ENCODE assay signal across 10 mouse cellular contexts in the genomic region with DNA sequence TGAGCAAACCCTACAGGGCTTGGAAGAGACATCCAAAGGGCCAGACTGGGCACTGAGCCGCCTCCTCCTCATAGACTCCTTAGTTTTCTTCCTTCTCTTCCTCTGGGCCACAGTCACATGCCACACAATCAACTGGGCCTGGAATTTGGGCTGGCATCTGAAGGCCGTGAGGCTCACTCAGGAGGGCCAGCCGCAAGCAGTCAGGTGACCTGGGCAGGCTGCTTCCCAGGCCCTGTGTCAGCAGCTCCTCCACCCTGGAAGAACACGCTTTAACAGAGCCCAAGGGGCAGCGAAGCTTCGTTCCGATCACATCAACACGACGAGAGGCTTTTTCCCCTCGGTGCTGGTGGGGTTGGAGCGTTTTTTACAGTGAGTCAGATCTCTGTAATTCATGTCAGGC. TPM values are rescaled to one million over a fixed set of nuclear protein-coding genes. Genes with fewer than 3 reads are reported as not detected.
A peak's percentile ranks its signal among the peaks of the same experiment; 100 is the strongest.
DNase-seq lines count a peak whose midpoint lies in the region; ATAC-seq lines count a peak whose summit lies in the region.
"Had no signal": no experiment of that assay in that cellular context is flagged by ENCODE, and none has a peak within 500 bp of the region (broad histone marks: within the 10 kb centered on the region; RNA-seq: fewer than 3 reads in every experiment).

No protein-coding gene starts in this region.

- H3K36me3 ChIP-seq in hindbrain, embryonic 10.5 days: peaks cover 15% of the 10 kb centered on the region; the same call in 1 of the 2 replicates
- H3K36me3 ChIP-seq in hindbrain, embryonic 14.5 days (replicated peaks; ENCODE audit: control insufficient read depth, insufficient read depth): no peaks in the 10 kb centered on the region
- no peaks in the 10 kb centered on the region for H3K36me3 ChIP-seq in macrophage (ENCODE audit: inconsistent target)
- H3K36me3 ChIP-seq: embryonic facial prominence, embryonic 15.5 days; stomach, embryonic 15.5 days had no signal

- H3K4me1 ChIP-seq in hindbrain, embryonic 10.5 days (replicated peaks): peaks cover 76% of the 10 kb centered on the region
- H3K4me1 ChIP-seq in hindbrain, embryonic 14.5 days (replicated peaks; ENCODE audit: control insufficient read depth, insufficient read depth, low read length): peaks cover 23% of the 10 kb centered on the region

- H3K79me2 ChIP-seq in macrophage (ENCODE audit: inconsistent target): peaks cover 100% of the 10 kb centered on the region

- peak; percentile 9 for DNase-seq in CD4-positive, CD25-positive, alpha-beta regulatory T cell, adult 2 months (ENCODE audit: low read depth, low spot score)
- no peak for DNase-seq in hindbrain, embryonic 10.5 days (ENCODE audit: low spot score)
- no peak for DNase-seq in hindbrain, embryonic 14.5 days (ENCODE audit: low spot score)
- peak; percentile 4 for DNase-seq in right cerebral cortex, postnatal 25 days
- no peak for DNase-seq in right cerebral cortex, adult 18-20 months
- DNase-seq in gastrocnemius, adult 8-10 months (ENCODE audit: low spot score in 2 of 2): no peak

- no peaks in the 10 kb centered on the region for H3K9me3 ChIP-seq in hindbrain, embryonic 10.5 days
- no peaks in the 10 kb centered on the region for H3K9me3 ChIP-seq in hindbrain, embryonic 14.5 days (ENCODE audit: control insufficient read depth, low read length)
- H3K9me3 ChIP-seq: embryonic facial prominence, embryonic 15.5 days; stomach, embryonic 15.5 days had no signal

- H3K9ac ChIP-seq in hindbrain, embryonic 14.5 days: no peak overlapping the region
- H3K9ac ChIP-seq: embryonic facial prominence, embryonic 15.5 days; stomach, embryonic 15.5 days had no signal

- no peak for ATAC-seq in CD4-positive, CD25-positive, alpha-beta regulatory T cell, adult 4 months
- ATAC-seq in hindbrain, embryonic 14.5 days (ENCODE audit: low FRiP score): no peak

- H3K27ac ChIP-seq in hindbrain, embryonic 10.5 days: peak overlapping the region; percentile 56; the same call in 1 of the 2 replicates
- H3K27ac ChIP-seq in hindbrain, embryonic 14.5 days: no peak overlapping the region
- peak overlapping the region; percentile 75 for H3K27ac ChIP-seq in macrophage
- H3K27ac ChIP-seq: embryonic facial prominence, embryonic 15.5 days; stomach, embryonic 15.5 days had no signal

- H3K4me2 ChIP-seq in hindbrain, embryonic 14.5 days (replicated peaks): no peak overlapping the region
- H3K4me2 ChIP-seq: embryonic facial prominence, embryonic 15.5 days; stomach, embryonic 15.5 days had no signal

- no peak overlapping the region for H3K4me3 ChIP-seq in hindbrain, embryonic 10.5 days
- no peak overlapping the region for H3K4me3 ChIP-seq in hindbrain, embryonic 14.5 days (replicated peaks; ENCODE audit: low read length)
- H3K4me3 ChIP-seq in macrophage (ENCODE audit: inconsistent target): no peak overlapping the region
- H3K4me3 ChIP-seq: embryonic facial prominence, embryonic 15.5 days; stomach, embryonic 15.5 days had no signal

- whole genome bisulfite sequencing in hindbrain, embryonic 10.5 days: 89% methylated on average over 11 of the region's 11 CpGs
- WGBS in hindbrain, embryonic 14.5 days: 83% methylated on average over 11 of the region's 11 CpGs
- WGBS in macrophage (ENCODE audit: missing documents): 94% methylated on average over 11 of the region's 11 CpGs

- H3K27me3 ChIP-seq in hindbrain, embryonic 10.5 days (ENCODE audit: insufficient read depth, poor library complexity, severe bottlenecking): no peaks in the 10 kb centered on the region
- H3K27me3 ChIP-seq in hindbrain, embryonic 14.5 days (ENCODE audit: control insufficient read depth, insufficient read depth, low read length): no peaks in the 10 kb centered on the region
- H3K27me3 ChIP-seq: embryonic facial prominence, embryonic 15.5 days; stomach, embryonic 15.5 days had no signal

RNA-seq across cellular contexts. Expression of gene Fam53b, which starts 11.0 kb away (rescaled TPM):
- 100 to 1,000 TPM in 1 of 2 experiments, 10 to 100 TPM in 1; 73.4 to 102 TPM for polyA plus RNA-seq in CD4-positive, CD25-positive, alpha-beta regulatory T cell, adult 4 months (2017; shearing (Covaris generic))
- 25.5 and 27.7 TPM in 2 replicates for polyA plus RNA-seq in hindbrain, embryonic 10.5 days (2016; fragmentation: Nextera tagmentation; extraction: Ambion mirVana)
- 13.3 and 16.6 TPM in 2 replicates for polyA plus RNA-seq in hindbrain, embryonic 14.5 days (2014; fragmentation: Nextera tagmentation; extraction: Ambion mirVana)
- 100 to 1,000 TPM in 13 of 26 experiments, 10 to 100 TPM in 13; 24.2 to 164 (median 103) TPM for total RNA-seq in macrophage (2018; cell fraction: chromatin; rRNA removed)
- 10 to 100 TPM; 11.4 to 67.0 (median 51.9) TPM for total RNA-seq in macrophage (2018; cell fraction: cytosol; rRNA removed)
- 100 to 1,000 TPM in 8 of 26 experiments, 10 to 100 TPM in 18; 21.6 to 149 (median 81.0) TPM for total RNA-seq in macrophage (2018; cell fraction: nucleus; rRNA removed)
- polyA plus RNA-seq in macrophage (2018): 28.5 to 45.3 TPM (median 29.8 TPM) in 3 replicates
- 10 to 100 TPM; 17.4 to 31.8 (median 21.1) TPM for total RNA-seq in gastrocnemius, adult 8-10 months (2022)

RNA-seq across cellular contexts. Expression of gene Eef1akmt2, which starts 49.8 kb away (rescaled TPM):
- 10 to 100 TPM; 55.3 to 58.5 TPM for polyA plus RNA-seq in CD4-positive, CD25-positive, alpha-beta regulatory T cell, adult 4 months (2017; shearing (Covaris generic))
- polyA plus RNA-seq in hindbrain, embryonic 10.5 days (2016; fragmentation: Nextera tagmentation; extraction: Ambion mirVana): 76.6 and 80.1 TPM in 2 replicates
- 85.1 and 86.7 TPM in 2 replicates for polyA plus RNA-seq in hindbrain, embryonic 14.5 days (2014; fragmentation: Nextera tagmentation; extraction: Ambion mirVana)
- total RNA-seq in macrophage (2018; cell fraction: chromatin; rRNA removed): 10 to 100 TPM; 16.6 to 67.7 (median 39.8) TPM
- 10 to 100 TPM in 25 of 26 experiments, 1 to 10 TPM in 1; 9.6 to 21.4 (median 15.7) TPM for total RNA-seq in macrophage (2018; cell fraction: cytosol; rRNA removed)
- total RNA-seq in macrophage (2018; cell fraction: nucleus; rRNA removed): 10 to 100 TPM; 12.7 to 46.5 (median 25.2) TPM
- 15.2 to 18.8 TPM (median 17.1 TPM) in 3 replicates for polyA plus RNA-seq in macrophage (2018)
- total RNA-seq in gastrocnemius, adult 8-10 months (2022): 1 to 10 TPM; 4.6 to 9.0 (median 5.9) TPM

RNA-seq across cellular contexts. Expression of gene Abraxas2, which starts 56.3 kb away (rescaled TPM):
- 10 to 100 TPM; 35.2 to 37.9 TPM for polyA plus RNA-seq in CD4-positive, CD25-positive, alpha-beta regulatory T cell, adult 4 months (2017; shearing (Covaris generic))
- polyA plus RNA-seq in hindbrain, embryonic 10.5 days (2016; fragmentation: Nextera tagmentation; extraction: Ambion mirVana): 30.7 and 35.5 TPM in 2 replicates
- polyA plus RNA-seq in hindbrain, embryonic 14.5 days (2014; fragmentation: Nextera tagmentation; extraction: Ambion mirVana): 36.4 and 44.9 TPM in 2 replicates
- 100 to 1,000 TPM in 6 of 26 experiments, 10 to 100 TPM in 20; 38.2 to 126 (median 79.0) TPM for total RNA-seq in macrophage (2018; cell fraction: chromatin; rRNA removed)
- total RNA-seq in macrophage (2018; cell fraction: cytosol; rRNA removed): 10 to 100 TPM; 38.1 to 64.3 (median 54.7) TPM
- total RNA-seq in macrophage (2018; cell fraction: nucleus; rRNA removed): 100 to 1,000 TPM in 1 of 26 experiments, 10 to 100 TPM in 25; 31.4 to 113 (median 66.4) TPM
- 45.4 to 73.6 TPM (median 47.0 TPM) in 3 replicates for polyA plus RNA-seq in macrophage (2018)
- 10 to 100 TPM; 21.9 to 24.0 (median 22.7) TPM for total RNA-seq in gastrocnemius, adult 8-10 months (2022)

Comparison
In these comparisons a context has a peak if more than half of its experiments do, and no peak if none do; other contexts are left out.
1. DNase-seq: peak in CD4-positive, CD25-positive, alpha-beta regulatory T cell, adult 2 months (single experiment) and right cerebral cortex, postnatal 25 days (single experiment); none in hindbrain, embryonic 10.5 days (single experiment), hindbrain, embryonic 14.5 days (single experiment), right cerebral cortex, adult 18-20 months (single experiment) and gastrocnemius, adult 8-10 months (0 of 2).